Mouse (Mus musculus): Measurements from ENCODE around the gene Nfe2l2.

- TF ChIP-seq CTCF (IDR thresholded peaks at IDR 0.05; ENCODE audit: borderline replicate concordance, control insufficient read depth, extremely low read depth, insufficient read depth, low read length, poor library complexity) = no peak
- TF ChIP-seq POLR2A (IDR thresholded peaks at IDR 0.05; ENCODE audit: control insufficient read depth, extremely low read depth, insufficient read depth, low read length, poor library complexity) = no peak
Observed at GRCm38 (mm10) chr2:75696371-75696770, 8.1 kb downstream of the Nfe2l2 start.

Measured in thymus, adult 2 months (tissue).